Mouse (Mus musculus): ENCODE results near the gene Napa. TPM values are rescaled to one million over a fixed set of nuclear protein-coding genes. Genes with fewer than 3 reads are reported as not detected.

Gene Napa
- total RNA-seq, 2 experiments from 2014 or later = 46.2 to 72.0 TPM

- ATAC-seq (replicated peaks; ENCODE audit: poor library complexity) = no peak
Measured at GRCm38 (mm10) chr7:16087587-16087986, 10.7 kb upstream of the Napa start.

GRCm38 (mm10) chr7:16094592-16094991, 3.7 kb upstream of the Napa start:
- no peak for ATAC-seq (replicated peaks; ENCODE audit: poor library complexity)

GRCm38 (mm10) chr7:16099901-16100300, 1.6 kb downstream of the Napa start:
- ATAC-seq (replicated peaks; ENCODE audit: poor library complexity) = no peak

GRCm38 (mm10) chr7:16101081-16101480, 2.8 kb downstream of the Napa start:
- ATAC-seq (replicated peaks; ENCODE audit: poor library complexity) = no peak

- ATAC-seq (replicated peaks; ENCODE audit: poor library complexity) = no peak
Measured at GRCm38 (mm10) chr7:16101726-16102475, 3.6 kb downstream of the Napa start.

GRCm38 (mm10) chr7:16102686-16103226, 4.5 kb downstream of the Napa start:
- ATAC-seq (replicated peaks; ENCODE audit: poor library complexity) = no peak

- ATAC-seq (replicated peaks; ENCODE audit: poor library complexity) = no peak
Measured at GRCm38 (mm10) chr7:16103760-16104159, 5.5 kb downstream of the Napa start.

- no peak for ATAC-seq (replicated peaks; ENCODE audit: poor library complexity)
Measured at GRCm38 (mm10) chr7:16104611-16105388, 6.5 kb downstream of the Napa start.

GRCm38 (mm10) chr7:16108886-16109542, 10.8 kb downstream of the Napa start:
- ATAC-seq (replicated peaks; ENCODE audit: poor library complexity) = no peak

- no peak for ATAC-seq (replicated peaks; ENCODE audit: poor library complexity)
Measured at GRCm38 (mm10) chr7:16110158-16110557, 11.9 kb downstream of the Napa start.

- no peak for ATAC-seq (replicated peaks; ENCODE audit: poor library complexity)
Measured at GRCm38 (mm10) chr7:16111284-16112090, 13.2 kb downstream of the Napa start.

- ATAC-seq (replicated peaks; ENCODE audit: poor library complexity) = no peak
Measured at GRCm38 (mm10) chr7:16116418-16116817, 18.2 kb downstream of the Napa start.

- no peak for ATAC-seq (replicated peaks; ENCODE audit: poor library complexity)
Measured at GRCm38 (mm10) chr7:16117100-16117499, 18.8 kb downstream of the Napa start.

- peak; percentile 95 for ATAC-seq (replicated peaks; ENCODE audit: poor library complexity)
Measured at GRCm38 (mm10) chr7:16119569-16120261, 21.5 kb downstream of the Napa start, which contains the start of gene Kptn. Gene Kptn, plus strand, starts transcription at chr7:16119895.

GRCm38 (mm10) chr7:16120262-16120600, 22.0 kb downstream of the Napa start:
- peak; percentile 2; the same call in 1 of the 2 replicates for ATAC-seq (replicated peaks; ENCODE audit: poor library complexity)

GRCm38 (mm10) chr7:16125829-16126228, 27.6 kb downstream of the Napa start:
- ATAC-seq (replicated peaks; ENCODE audit: poor library complexity) = no peak

- ATAC-seq (replicated peaks; ENCODE audit: poor library complexity) = no peak
Measured at GRCm38 (mm10) chr7:16128344-16128743, 30.1 kb downstream of the Napa start.

GRCm38 (mm10) chr7:16128899-16129298, 30.6 kb downstream of the Napa start:
- ATAC-seq (replicated peaks; ENCODE audit: poor library complexity) = no peak

- ATAC-seq (replicated peaks; ENCODE audit: poor library complexity) = peak; percentile 88
Measured at GRCm38 (mm10) chr7:16129421-16129845, 31.2 kb downstream of the Napa start, which contains the start of gene Slc8a2. Gene Slc8a2, plus strand, starts transcription at chr7:16129826.

Data from megakaryocyte progenitor cell, adult 5-6 weeks (primary cell).